Mouse (Mus musculus): ENCODE results near the gene Grm8.

DNA sequence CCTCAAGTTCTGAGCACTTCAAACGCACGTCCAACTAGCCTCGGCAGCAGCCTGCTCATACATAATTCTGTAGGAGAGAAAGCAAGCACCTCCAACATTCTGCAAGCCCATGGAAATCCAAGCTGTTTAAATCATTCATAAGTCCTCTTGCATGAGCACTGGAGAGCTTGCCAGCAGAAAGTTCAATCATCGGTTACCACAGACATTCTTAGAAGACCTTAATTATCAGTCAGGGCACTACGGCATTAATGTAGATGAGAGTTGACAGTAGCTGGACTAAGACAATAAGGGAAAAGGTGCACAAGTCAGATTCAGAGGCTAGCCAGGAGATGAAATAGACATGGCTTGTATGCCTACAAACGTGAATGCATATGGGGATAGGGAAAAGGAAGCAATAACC is 42.5 kb downstream of the Grm8 start:
- TF ChIP-seq CTCF (IDR thresholded peaks at IDR 0.05; ENCODE audit: borderline replicate concordance, extremely low read depth, insufficient read depth, insufficient read length) (no peak), POLR2A (IDR thresholded peaks at IDR 0.05; ENCODE audit: borderline replicate concordance, extremely low read depth, insufficient read depth, insufficient read length, poor library complexity, severe bottlenecking) (no peak)
